Mouse (Mus musculus) cerebellum, adult 2 months (tissue): ENCODE measurements at regions not wholly inside any gene's neighbourhood (a gene's known extent, or its start where the extent isn't known, plus 50 kb on each side); places are given as distances from the start of the nearest gene placed in this dataset.

ENCODE experiments used
- CTCF ChIP-seq: fragments of 200-500 bp; IDR thresholded peaks from 2 replicates; pipeline ENCODE4 v1.5.1; 2011; ENCODE audit warnings: low read depth, mild to moderate bottlenecking, control low read depth, low read length, moderate library complexity, borderline replicate concordance; ENCODE audit not compliant: insufficient read depth
- POLR2A ChIP-seq: fragments of 200-500 bp; IDR thresholded peaks from 2 replicates; pipeline ENCODE4 v1.6.1; 2011; ENCODE audit warnings: low read length, control low read depth, borderline replicate concordance; ENCODE audit not compliant: insufficient read depth

GRCm38 (mm10) chr4:56262589-56262988, 477.3 kb upstream of the Gm26657 start:
- TF ChIP-seq CTCF (no peak), POLR2A (no peak)
